Mouse (Mus musculus): ENCODE measurements around the gene Ppp1r3c.

DNA sequence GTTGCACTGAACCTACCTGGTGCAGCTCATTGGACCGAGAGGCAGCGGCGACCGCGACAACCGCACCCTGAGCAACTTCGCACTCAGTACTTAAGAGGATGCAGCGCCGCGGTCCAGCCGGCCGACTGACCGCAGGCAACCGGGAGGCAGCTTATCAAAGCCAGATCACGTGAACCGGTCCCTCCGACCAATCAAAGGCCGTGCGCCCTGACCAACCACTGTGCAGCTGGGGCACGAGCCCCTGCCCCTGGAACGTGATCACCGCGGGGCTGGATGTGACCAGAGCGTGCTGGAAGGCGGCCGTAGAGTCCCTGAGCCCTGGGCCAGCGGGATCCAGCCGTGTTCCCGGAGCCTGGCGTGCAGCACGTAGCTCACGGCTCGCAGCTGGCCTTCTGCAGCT lies at the start of gene Ppp1r3c:
- TF ChIP-seq TAL1 (IDR thresholded peaks at IDR 0.05; ENCODE audit: low read length) (no peak), GATA1 (IDR thresholded peaks at IDR 0.05; ENCODE audit: low read length) (no peak)
